Mouse (Mus musculus): ENCODE measurements around the gene Lemd1.

- TF ChIP-seq CTCF (IDR thresholded peaks at IDR 0.05; ENCODE audit: low read depth, low read length) (no peak), POLR2A (IDR thresholded peaks at IDR 0.05; ENCODE audit: extremely low read depth, insufficient read depth, low read length) (no peak)
Measured at GRCm38 (mm10) chr1:132304618-132305214, 113.5 kb downstream of the Lemd1 start.
